ENCODE assay signal across 8 mouse cellular contexts in genomic region chr5:149634409-149635035, GRCm38 (mm10). TPM values are rescaled to one million over a fixed set of nuclear protein-coding genes. Genes with fewer than 3 reads are reported as not detected.
DNase-seq lines count a peak whose midpoint lies in the region; ATAC-seq and TF ChIP-seq lines count a peak whose summit lies in the region.

No protein-coding gene starts in this region.

- H3K9me3 ChIP-seq in heart, postnatal 0 days (replicated peaks; ENCODE audit: control insufficient read depth, low read length) = no peaks in the 10 kb centered on the region
- no peaks in the 10 kb centered on the region for H3K9me3 ChIP-seq in hindbrain, embryonic 14.5 days (ENCODE audit: control insufficient read depth, low read length)
- H3K9me3 ChIP-seq in midbrain, embryonic 15.5 days = no peaks in the 10 kb centered on the region

- no peak for TF ChIP-seq CTCF in heart, postnatal 0 days (IDR thresholded peaks at IDR 0.05; ENCODE audit: low read depth)
- no peak for TF ChIP-seq CTCF in bone marrow macrophage, adult 2 months (IDR thresholded peaks at IDR 0.05; ENCODE audit: low read depth, low read length)

- 78% methylated on average over 11 of the region's 11 CpGs for WGBS in heart, postnatal 0 days
- WGBS in hindbrain, embryonic 14.5 days = 78% methylated on average over 11 of the region's 11 CpGs
- 68% methylated on average over 11 of the region's 11 CpGs for WGBS in midbrain, embryonic 15.5 days

- H3K9ac ChIP-seq in heart, postnatal 0 days (replicated peaks; ENCODE audit: low read depth, low read length) = no peak overlapping the region
- H3K9ac ChIP-seq in hindbrain, embryonic 14.5 days = peak overlapping the region; percentile 66; the same call in 1 of the 2 replicates
- H3K9ac ChIP-seq in midbrain, embryonic 15.5 days = peak overlapping the region; percentile 64

- peaks cover 32% of the 10 kb centered on the region for H3K36me3 ChIP-seq in heart, postnatal 0 days (replicated peaks; ENCODE audit: control insufficient read depth, insufficient read depth, low read length)
- peaks cover 39% of the 10 kb centered on the region for H3K36me3 ChIP-seq in hindbrain, embryonic 14.5 days (replicated peaks; ENCODE audit: control insufficient read depth, insufficient read depth)
- H3K36me3 ChIP-seq in midbrain, embryonic 15.5 days (replicated peaks) = peaks cover 21% of the 10 kb centered on the region

- no peak for TF ChIP-seq POLR2A in bone marrow macrophage, adult 2 months (IDR thresholded peaks at IDR 0.05; ENCODE audit: borderline replicate concordance, low read depth, low read length)

- no peak for TF ChIP-seq EP300 in heart, postnatal 0 days (IDR thresholded peaks at IDR 0.05; ENCODE audit: low read depth)

- no peak for DNase-seq in heart, postnatal 0 days (ENCODE audit: low spot score)
- DNase-seq in heart, adult 18-20 months = no peak
- DNase-seq in hindbrain, embryonic 14.5 days (ENCODE audit: low spot score) = no peak
- no peak for DNase-seq in cerebellum, postnatal 14 days
- DNase-seq in embryo, embryonic 9.5 days (ENCODE audit: extremely low spot score) = no peak
- no peak for DNase-seq in adrenal gland, postnatal 14 days

- H3K4me3 ChIP-seq in heart, postnatal 0 days (ENCODE audit: low read depth, low read length) = no peak overlapping the region
- H3K4me3 ChIP-seq in bone marrow macrophage, adult 2 months (ENCODE audit: insufficient read depth, low read length) = peak overlapping the region; percentile 88
- peak overlapping the region; percentile 78 for H3K4me3 ChIP-seq in hindbrain, embryonic 14.5 days (replicated peaks; ENCODE audit: low read length)
- peak overlapping the region; percentile 61 for H3K4me3 ChIP-seq in midbrain, embryonic 15.5 days

- no peaks in the 10 kb centered on the region for H3K27me3 ChIP-seq in heart, postnatal 0 days (ENCODE audit: control insufficient read depth, insufficient read depth, low read length)
- no peaks in the 10 kb centered on the region for H3K27me3 ChIP-seq in hindbrain, embryonic 14.5 days (ENCODE audit: control insufficient read depth, insufficient read depth, low read length)
- H3K27me3 ChIP-seq in midbrain, embryonic 15.5 days (replicated peaks) = no peaks in the 10 kb centered on the region

- H3K4me1 ChIP-seq in heart, postnatal 0 days (ENCODE audit: control insufficient read depth, insufficient read depth) = no peaks in the 10 kb centered on the region
- peaks cover 32% of the 10 kb centered on the region for H3K4me1 ChIP-seq in bone marrow macrophage, adult 2 months (ENCODE audit: control insufficient read depth, insufficient read depth, low read length)
- peaks cover 21% of the 10 kb centered on the region for H3K4me1 ChIP-seq in hindbrain, embryonic 14.5 days (replicated peaks; ENCODE audit: control insufficient read depth, insufficient read depth, low read length)
- H3K4me1 ChIP-seq in midbrain, embryonic 15.5 days = peaks cover 26% of the 10 kb centered on the region

- H3K27ac ChIP-seq in heart, postnatal 0 days (ENCODE audit: low read depth) = no peak overlapping the region
- H3K27ac ChIP-seq in bone marrow macrophage, adult 2 months (ENCODE audit: insufficient read depth, low read depth, low read length) = no peak overlapping the region
- no peak overlapping the region for H3K27ac ChIP-seq in hindbrain, embryonic 14.5 days
- no peak overlapping the region for H3K27ac ChIP-seq in midbrain, embryonic 15.5 days

- peak overlapping the region; percentile 87; the same call in 1 of the 2 replicates for H3K4me2 ChIP-seq in heart, postnatal 0 days (ENCODE audit: low read depth, low read length)
- H3K4me2 ChIP-seq in hindbrain, embryonic 14.5 days (replicated peaks) = peak overlapping the region; percentile 88
- H3K4me2 ChIP-seq in midbrain, embryonic 15.5 days = peak overlapping the region; percentile 89

- no peak for ATAC-seq in heart, postnatal 0 days (ENCODE audit: insufficient read depth, low read depth)
- ATAC-seq in hindbrain, embryonic 14.5 days (ENCODE audit: low FRiP score) = no peak
- no peak for ATAC-seq in midbrain, embryonic 15.5 days (replicated peaks)

RNA-seq across cellular contexts. Expression of gene Hsph1, which starts 1.7 kb away (rescaled TPM):
- 4.7 and 5.2 TPM in 2 replicates for total RNA-seq in heart, postnatal 0 days (2014; rRNA removed; ENCODE audit: low replicate concordance)
- polyA plus RNA-seq in heart, postnatal 0 days (2015; fragmentation: Nextera tagmentation; extraction: Ambion mirVana) = 8.7 and 9.7 TPM in 2 replicates
- total RNA-seq in heart, adult 18-20 months (2021) = 100 to 1,000 TPM in 1 of 2 experiments, 10 to 100 TPM in 1; 97.7 to 121 TPM
- polyA plus RNA-seq in bone marrow macrophage, adult 2 months (2012; ENCODE audit: insufficient read depth, insufficient read length, missing spikeins) = 22.8 and 26.0 TPM in 2 replicates
- 99.4 and 117 TPM in 2 replicates for polyA plus RNA-seq in hindbrain, embryonic 14.5 days (2014; fragmentation: Nextera tagmentation; extraction: Ambion mirVana)
- 103 and 105 TPM in 2 replicates for polyA plus RNA-seq in midbrain, embryonic 15.5 days (2015; fragmentation: Nextera tagmentation; extraction: Ambion mirVana)
- total RNA-seq in adrenal gland, postnatal 14 days (2021) = 62.0 and 113 TPM in 2 replicates

RNA-seq across cellular contexts. Expression of gene B3glct, which starts 43.5 kb away (rescaled TPM):
- 10.0 and 12.2 TPM in 2 replicates for total RNA-seq in heart, postnatal 0 days (2014; rRNA removed; ENCODE audit: low replicate concordance)
- 5.7 TPM in 2 replicates for polyA plus RNA-seq in heart, postnatal 0 days (2015; fragmentation: Nextera tagmentation; extraction: Ambion mirVana)
- total RNA-seq in heart, adult 18-20 months (2021) = 1 to 10 TPM; 5.5 to 5.8 TPM
- polyA plus RNA-seq in bone marrow macrophage, adult 2 months (2012; ENCODE audit: insufficient read depth, insufficient read length, missing spikeins) = 12.2 and 12.7 TPM in 2 replicates
- 15.9 and 18.8 TPM in 2 replicates for polyA plus RNA-seq in hindbrain, embryonic 14.5 days (2014; fragmentation: Nextera tagmentation; extraction: Ambion mirVana)
- polyA plus RNA-seq in midbrain, embryonic 15.5 days (2015; fragmentation: Nextera tagmentation; extraction: Ambion mirVana) = 14.7 and 15.7 TPM in 2 replicates
- total RNA-seq in adrenal gland, postnatal 14 days (2021) = 20.5 and 22.9 TPM in 2 replicates
